Mouse (Mus musculus): Measurements from ENCODE around the gene Zfp114. TPM values are rescaled to one million over a fixed set of nuclear protein-coding genes. Genes with fewer than 3 reads are reported as not detected.

Gene Zfp114
- polyA plus RNA-seq, 2 experiments from 2014 or later, result 0.51 to 0.62 TPM

Other genes with a start within 250 kb of the Zfp114 start
- under 1 TPM in 1 of 2 experiments, not detected in 1; 0.11 TPM for gene Vmn1r179, start 248.1 kb upstream of the Zfp114 start, polyA plus RNA-seq (2017; shearing (Covaris generic))
- not detected for gene Vmn1r180, start 224.4 kb upstream of the Zfp114 start, polyA plus RNA-seq (2017; shearing (Covaris generic))
- not detected for gene Vmn1r181, start 200.4 kb upstream of the Zfp114 start, polyA plus RNA-seq (2017; shearing (Covaris generic))
- gene V1rd19, start 173.4 kb upstream of the Zfp114 start, polyA plus RNA-seq (2017; shearing (Covaris generic)), result under 1 TPM in 1 of 2 experiments, not detected in 1; 0.20 TPM
- under 1 TPM in 1 of 2 experiments, not detected in 1; 0.26 TPM for gene Vmn1r183, start 121.8 kb upstream of the Zfp114 start, polyA plus RNA-seq (2017; shearing (Covaris generic))
- 10 to 100 TPM; 16.1 to 20.2 TPM for gene Zfp180, start 93.1 kb upstream of the Zfp114 start, polyA plus RNA-seq (2017; shearing (Covaris generic))
- gene Zfp112, start 62.7 kb upstream of the Zfp114 start, polyA plus RNA-seq (2017; shearing (Covaris generic)), result 1 to 10 TPM in 1 of 2 experiments, under 1 TPM in 1; 0.96 to 1.2 TPM
- gene Zfp235, start 40.9 kb upstream of the Zfp114 start, polyA plus RNA-seq (2017; shearing (Covaris generic)), result 10 to 100 TPM; 10.9 to 15.5 TPM
- gene Zfp111, start 36.4 kb downstream of the Zfp114 start, polyA plus RNA-seq (2017; shearing (Covaris generic)), result under 1 TPM; 0.58 to 0.78 TPM
- gene Zfp109, start 62.5 kb downstream of the Zfp114 start, polyA plus RNA-seq (2017; shearing (Covaris generic)), result 1 to 10 TPM; 1.8 to 2.7 TPM
- gene Zfp108, start 79.7 kb downstream of the Zfp114 start, polyA plus RNA-seq (2017; shearing (Covaris generic)), result under 1 TPM; 0.46 to 0.68 TPM
- 1 to 10 TPM in 1 of 2 experiments, under 1 TPM in 1; 0.61 to 2.0 TPM for gene Zfp93, start 95.4 kb downstream of the Zfp114 start, polyA plus RNA-seq (2017; shearing (Covaris generic))
- 10 to 100 TPM; 16.6 to 17.4 TPM for gene Zfp61, start 126.2 kb downstream of the Zfp114 start, polyA plus RNA-seq (2017; shearing (Covaris generic))
- 1 to 10 TPM; 7.8 to 9.3 TPM for gene Zfp94, start 141.6 kb downstream of the Zfp114 start, polyA plus RNA-seq (2017; shearing (Covaris generic))
- gene Tescl, start 158.9 kb downstream of the Zfp114 start, polyA plus RNA-seq (2017; shearing (Covaris generic)), result not detected
- gene Lypd5, start 174.1 kb downstream of the Zfp114 start, polyA plus RNA-seq (2017; shearing (Covaris generic)), result not detected
- gene Kcnn4, start 195.2 kb downstream of the Zfp114 start, polyA plus RNA-seq (2017; shearing (Covaris generic)), result 100 to 1,000 TPM; 101 to 105 TPM
- 10 to 100 TPM; 24.1 to 31.0 TPM for gene Smg9, start 224.6 kb downstream of the Zfp114 start, polyA plus RNA-seq (2017; shearing (Covaris generic))